Mouse (Mus musculus) midbrain, embryonic 14.5 days (tissue): Measurements from ENCODE around the gene Gm45717. TPM values are rescaled to one million over a fixed set of nuclear protein-coding genes. Genes with fewer than 3 reads are reported as not detected.
"Not testable (repeated sequence)": the region's sequence is repeated elsewhere in the genome, so short reads cannot be mapped to it uniquely, and the experiment has no call there.

Source experiments
- ATAC-seq: fragments of 200-750 bp; cut with Nextera tagmentation; 2 replicates; pipeline ENCODE4 v1.8.0; 2017; ENCODE audit warnings: moderate number of reproducible peaks, moderate library complexity; ENCODE audit not compliant: low FRiP score, low TSS enrichment
- DNase-seq: peaks from one replicate; pipeline ENCODE4 v3.0.0-alpha.2; 2015
- H3K27ac ChIP-seq: fragments of 300-500 bp; sonication (generic); replicated peaks from 2 replicates; pipeline ENCODE4 v1.5.1; 2014; ENCODE audit warnings: mild to moderate bottlenecking, low read depth, low read length, moderate library complexity
- H3K27me3 ChIP-seq: fragments of 300-500 bp; sonication (generic); 2 replicates; pipeline ENCODE4 v1.6.1; 2014; ENCODE audit warnings: low read length, control low read depth, mixed read lengths; ENCODE audit not compliant: control insufficient read depth, insufficient read depth
- H3K36me3 ChIP-seq: fragments of 300-500 bp; sonication (generic); 2 replicates; pipeline ENCODE4 v1.6.1; 2014; ENCODE audit warnings: low read length, control low read depth; ENCODE audit not compliant: control insufficient read depth, insufficient read depth
- H3K4me1 ChIP-seq: fragments of 300-500 bp; sonication (generic); 2 replicates; pipeline ENCODE4 v1.6.1; 2014; ENCODE audit warnings: mild to moderate bottlenecking, antibody characterized with exemption, low read length, control low read depth; ENCODE audit not compliant: control insufficient read depth, insufficient read depth
- H3K4me2 ChIP-seq: fragments of 300-500 bp; sonication (generic); 2 replicates; pipeline ENCODE4 v1.6.1; 2014; ENCODE audit warnings: mild to moderate bottlenecking, low read length, moderate library complexity
- H3K4me3 ChIP-seq: fragments of 300-500 bp; sonication (generic); replicated peaks from 2 replicates; pipeline ENCODE4 v1.5.1; 2014; ENCODE audit warnings: low read depth, low read length
- H3K9ac ChIP-seq: fragments of 300-500 bp; sonication (generic); replicated peaks from 2 replicates; pipeline ENCODE4 v1.6.1; 2014; ENCODE audit warnings: mild to moderate bottlenecking, low read length, moderate library complexity
- H3K9me3 ChIP-seq: fragments of 300-500 bp; sonication (generic); 2 replicates; pipeline ENCODE4 v1.6.1; 2016; ENCODE audit warnings: low read length, control low read depth, mixed read lengths; ENCODE audit not compliant: control insufficient read depth
- WGBS: fragments of 180-500 bp; shearing (Covaris S2); extraction: QIAGEN DNeasy Blood & Tissue Kit; methylation state at CpG from one replicate; pipeline ENCODE4 v1.1.7; 2014; 5-methylcytosine and 5-hydroxymethylcytosine counted together
- polyA plus RNA-seq: library from polyadenylated mRNA; unstranded; fragments of >200 nt; fragmentation: Nextera tagmentation; extraction: Ambion mirVana; gene quantifications from 2 replicates; pipeline ENCODE4 v1.2.1, GENCODE M21; 2014

Gm45717 gene
- polyA plus RNA-seq, 1 experiment from 2014 or later = not detected

- no peak overlapping the region for H3K4me2 ChIP-seq
- H3K36me3 ChIP-seq = no peaks in the 10 kb centered on the region
- no peak overlapping the region for H3K27ac ChIP-seq
- WGBS = 81% methylated on average over 6 of the region's 6 CpGs
- no peaks in the 10 kb centered on the region for H3K27me3 ChIP-seq
- no peaks in the 10 kb centered on the region for H3K4me1 ChIP-seq
- ATAC-seq = no peak
- H3K4me3 ChIP-seq = no peak overlapping the region
- H3K9me3 ChIP-seq = no peaks in the 10 kb centered on the region
- no peak overlapping the region for H3K9ac ChIP-seq
- DNase-seq = no peak
These were observed 34.4 kb upstream of the Gm45717 start for GRCm38 (mm10) chr7:140990185-140990584.

- Histone ChIP-seq H3K4me3 (no peak overlapping the region), H3K4me2 (no peak overlapping the region), H3K9ac (no peak overlapping the region), H3K4me1 (no peaks in the 10 kb centered on the region), H3K9me3 (no peaks in the 10 kb centered on the region), H3K27ac (no peak overlapping the region), H3K36me3 (no peaks in the 10 kb centered on the region), H3K27me3 (no peaks in the 10 kb centered on the region)
- ATAC-seq (no peak), DNase-seq (no peak)
- 72% methylated on average over 4 of the region's 4 CpGs for WGBS
These were observed 33.3 kb upstream of the Gm45717 start for GRCm38 (mm10) chr7:140989022-140989421.

GRCm38 (mm10) chr7:140987182-140988138 lies 31.7 kb upstream of the Gm45717 start:
- Histone ChIP-seq H3K4me2 (no peak overlapping the region), H3K9ac (no peak overlapping the region), H3K4me3 (no peak overlapping the region), H3K27me3 (no peaks in the 10 kb centered on the region), H3K9me3 (no peaks in the 10 kb centered on the region), H3K4me1 (no peaks in the 10 kb centered on the region), H3K27ac (no peak overlapping the region), H3K36me3 (no peaks in the 10 kb centered on the region)
- no peak for ATAC-seq
- DNase-seq = no peak
- WGBS = 90% methylated on average over 17 of the region's 17 CpGs

DNA sequence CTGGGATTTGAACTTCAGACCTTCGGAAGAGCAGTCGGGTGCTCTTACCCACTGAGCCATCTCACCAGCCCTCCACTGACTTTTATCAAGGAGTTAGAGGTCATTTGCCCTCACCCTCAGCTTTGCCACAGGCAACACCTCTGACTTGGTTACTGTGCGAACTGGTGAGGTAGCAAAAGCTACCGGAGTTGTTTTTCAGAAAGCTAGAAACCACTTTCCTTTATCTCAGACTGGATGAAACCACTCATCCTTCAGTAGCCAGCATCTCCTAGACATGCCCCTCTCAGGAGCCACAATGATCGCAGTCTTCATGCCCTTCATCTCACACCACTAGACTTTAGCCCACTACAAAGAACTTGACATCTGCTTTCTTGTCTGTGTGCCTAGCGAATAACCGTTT lies 27.2 kb upstream of the Gm45717 start:
- H3K4me1 ChIP-seq = no peaks in the 10 kb centered on the region
- H3K36me3 ChIP-seq = no peaks in the 10 kb centered on the region
- DNase-seq (no peak), ATAC-seq (no peak)
- 91% methylated on average over 7 of the region's 7 CpGs for WGBS
- H3K27ac ChIP-seq = no peak overlapping the region
- no peaks in the 10 kb centered on the region for H3K9me3 ChIP-seq
- no peak overlapping the region for H3K9ac ChIP-seq
- no peak overlapping the region for H3K4me2 ChIP-seq
- H3K27me3 ChIP-seq = no peaks in the 10 kb centered on the region
- H3K4me3 ChIP-seq = no peak overlapping the region

DNA sequence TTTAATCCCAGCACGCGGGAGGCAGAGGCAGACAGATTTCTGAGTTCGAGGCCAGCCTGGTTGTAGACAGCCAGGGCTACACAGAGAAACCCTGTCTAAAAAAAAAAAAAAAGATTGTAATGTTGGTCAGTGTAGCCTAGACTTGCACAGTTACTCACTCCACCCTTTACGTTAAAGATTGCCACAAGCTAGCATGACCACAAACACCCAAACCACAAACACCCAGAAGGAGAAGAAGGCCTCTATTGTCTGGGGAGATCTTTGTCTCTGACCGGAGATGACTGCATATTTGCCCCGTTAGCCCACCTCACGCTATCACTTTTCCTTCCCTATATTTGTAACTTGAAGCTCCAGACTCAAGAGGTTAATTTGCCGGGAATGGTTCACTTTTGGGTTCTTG lies 26.0 kb upstream of the Gm45717 start:
- 94% methylated on average over 8 of the region's 8 CpGs for WGBS
- no peaks in the 10 kb centered on the region for H3K9me3 ChIP-seq
- H3K4me1 ChIP-seq = no peaks in the 10 kb centered on the region
- H3K9ac ChIP-seq = no peak overlapping the region
- no peak for ATAC-seq
- H3K4me2 ChIP-seq = no peak overlapping the region
- no peaks in the 10 kb centered on the region for H3K27me3 ChIP-seq
- H3K27ac ChIP-seq = no peak overlapping the region
- no peak overlapping the region for H3K4me3 ChIP-seq
- no peak for DNase-seq
- no peaks in the 10 kb centered on the region for H3K36me3 ChIP-seq

GRCm38 (mm10) chr7:140976720-140977119 lies 21.0 kb upstream of the Gm45717 start:
- 95% methylated on average over 9 of the region's 9 CpGs for WGBS
- not testable (repeated sequence) for DNase-seq, H3K27me3 ChIP-seq, H3K4me2 ChIP-seq, H3K36me3 ChIP-seq, H3K4me1 ChIP-seq, ATAC-seq, H3K9ac ChIP-seq, H3K4me3 ChIP-seq, H3K9me3 ChIP-seq, H3K27ac ChIP-seq

DNA sequence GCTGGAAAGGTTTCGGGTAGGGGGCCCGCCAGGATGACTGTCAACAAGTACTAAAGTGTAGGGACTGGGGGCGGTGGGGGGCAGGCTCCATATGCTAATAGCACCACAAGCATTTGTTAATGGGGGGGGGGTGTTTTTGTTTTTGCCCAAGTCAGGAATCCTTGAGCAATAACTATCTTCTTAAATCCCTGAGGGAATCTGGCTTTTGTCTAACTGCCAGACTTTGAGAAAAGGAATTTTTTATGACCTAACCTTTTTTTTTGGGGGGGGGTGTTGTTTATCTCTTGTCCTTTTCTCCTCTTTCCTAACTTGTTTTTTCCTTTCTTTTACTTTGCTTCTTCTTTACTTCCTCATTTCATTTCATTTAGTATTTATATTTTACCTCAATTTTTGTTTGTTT lies 19.7 kb upstream of the Gm45717 start:
- Histone ChIP-seq H3K9ac (no peak overlapping the region), H3K27me3 (no peaks in the 10 kb centered on the region), H3K4me1 (0 out of 2 replicates have a peak, but pooled peaks cover 2% of the 10 kb centered on the region), H3K9me3 (no peaks in the 10 kb centered on the region), H3K4me2 (no peak overlapping the region), H3K4me3 (no peak overlapping the region), H3K27ac (no peak overlapping the region), H3K36me3 (no peaks in the 10 kb centered on the region)
- WGBS = 20% methylated on average over 3 of the region's 3 CpGs
- no peak for ATAC-seq
- DNase-seq = no peak

- Histone ChIP-seq H3K4me1 (0 out of 2 replicates have a peak, but pooled peaks cover 2% of the 10 kb centered on the region), H3K9ac (no peak overlapping the region), H3K27ac (no peak overlapping the region), H3K4me3 (no peak overlapping the region), H3K27me3 (no peaks in the 10 kb centered on the region), H3K36me3 (no peaks in the 10 kb centered on the region), H3K9me3 (no peaks in the 10 kb centered on the region), H3K4me2 (no peak overlapping the region)
- 11% methylated on average over 9 of the region's 9 CpGs for WGBS
- DNase-seq (no peak), ATAC-seq (no peak)
These were observed 19.2 kb upstream of the Gm45717 start for GRCm38 (mm10) chr7:140974940-140975339.
